Mouse (Mus musculus) ES-Bruce4 (cell line): ENCODE measurements around the gene Banf1. TPM values are rescaled to one million over a fixed set of nuclear protein-coding genes. Genes with fewer than 3 reads are reported as not detected.
"Not testable (repeated sequence)": the region's sequence is repeated elsewhere in the genome, so short reads cannot be mapped to it uniquely, and the experiment has no call there.

Experiments used
- H3K27ac ChIP-seq: 2 replicates; pipeline ENCODE4 v1.5.1; 2012; ENCODE audit warnings: low read length, inconsistent platforms; ENCODE audit not compliant: insufficient read depth
- H3K27me3 ChIP-seq: 2 replicates; pipeline ENCODE4 v1.6.1; 2012; ENCODE audit warnings: mild to moderate bottlenecking, low read length, inconsistent platforms; ENCODE audit not compliant: control insufficient read depth, poor library complexity, insufficient read depth, severe bottlenecking
- H3K36me3 ChIP-seq: 2 replicates; pipeline ENCODE4 v1.6.1; 2012; ENCODE audit warnings: inconsistent platforms, mild to moderate bottlenecking, low read length, moderate library complexity; ENCODE audit not compliant: control insufficient read depth, poor library complexity, insufficient read depth, severe bottlenecking
- H3K4me1 ChIP-seq: one replicate; pipeline ENCODE4 v1.8.1; 2011; ENCODE audit warnings: low read length; ENCODE audit not compliant: control insufficient read depth, insufficient read depth
- H3K4me3 ChIP-seq: 2 replicates; pipeline ENCODE4 v1.5.1; 2011; ENCODE audit warnings: low read depth, mild to moderate bottlenecking, low read length
- H3K9ac ChIP-seq: 2 replicates; pipeline ENCODE4 v1.6.1; 2012; ENCODE audit warnings: low read depth, mild to moderate bottlenecking, inconsistent platforms; ENCODE audit not compliant: poor library complexity, severe bottlenecking
- H3K9me3 ChIP-seq: replicated peaks from 2 replicates; pipeline ENCODE4 v1.6.1; 2012; ENCODE audit warnings: mild to moderate bottlenecking, low read length, inconsistent platforms; ENCODE audit not compliant: control insufficient read depth, poor library complexity, insufficient read depth, severe bottlenecking
- CTCF ChIP-seq: IDR thresholded peaks from one replicate; pipeline ENCODE4 v1.8.1; 2011; ENCODE audit warnings: low read depth, low read length
- EP300 ChIP-seq: IDR thresholded peaks from 2 replicates; pipeline ENCODE4 v1.6.1; 2011; ENCODE audit warnings: low read depth, low read length; ENCODE audit not compliant: insufficient read depth
- POLR2A ChIP-seq: IDR thresholded peaks from one replicate; pipeline ENCODE4 v1.8.1; 2011; ENCODE audit warnings: low read length; ENCODE audit not compliant: insufficient read depth
- polyA plus RNA-seq: library from polyadenylated mRNA; stranded (reverse); fragments of >200 nt; gene quantifications from 2 replicates; pipeline ENCODE4 v1.2.4, GENCODE M21; 2011; ENCODE audit warnings: low read depth; ENCODE audit not compliant: missing spikeins, insufficient read depth, insufficient read length

The Banf1 gene
- polyA plus RNA-seq, 1 experiment: 370 TPM

DNA sequence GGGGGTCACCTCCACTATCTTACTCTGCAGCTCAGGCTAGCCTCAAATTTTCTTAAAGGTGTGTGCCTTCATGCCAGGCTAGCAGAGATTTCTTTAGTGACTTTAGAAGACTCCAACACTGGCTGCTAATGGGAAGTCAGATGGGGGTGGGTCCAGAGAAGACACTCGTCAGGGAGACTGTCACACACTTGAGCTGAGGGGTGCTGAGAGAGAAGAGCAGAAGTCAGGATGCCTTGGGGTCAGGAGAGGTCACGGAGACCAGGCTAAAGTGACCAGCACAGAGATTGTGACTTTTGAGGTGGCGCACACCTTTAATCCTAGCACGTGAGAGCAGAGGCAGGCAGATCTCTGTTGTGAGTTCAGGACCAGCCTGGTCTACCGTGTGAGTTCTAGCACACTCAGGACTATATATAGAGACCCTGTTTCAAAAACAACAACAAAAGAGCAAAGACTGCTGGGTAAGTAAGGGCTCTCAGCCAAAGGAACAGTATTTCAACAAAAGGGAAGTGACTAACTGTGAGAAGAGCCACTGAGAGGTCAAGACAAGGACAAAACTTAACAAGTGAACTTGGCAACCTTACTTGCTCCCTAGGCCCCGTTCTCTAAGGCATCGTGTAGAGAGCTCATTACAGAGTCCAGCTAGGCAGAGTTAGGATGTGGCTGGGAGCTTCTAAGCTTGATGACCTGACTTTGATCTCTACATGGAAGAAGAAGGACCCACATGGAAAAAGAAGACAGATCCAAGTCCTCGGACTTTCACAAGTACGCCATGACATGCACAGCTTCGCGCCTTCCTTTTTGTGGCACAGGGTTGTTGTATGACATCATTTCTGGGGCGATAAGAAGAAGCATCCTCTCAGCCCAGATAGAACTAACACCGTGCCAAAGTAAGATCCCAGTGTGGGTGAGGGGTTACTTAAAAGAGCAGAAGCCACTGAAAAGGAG lies 41.4 kb upstream of the Banf1 start:
- Histone ChIP-seq H3K36me3 (no peaks in the 10 kb centered on the region), H3K9ac (no peak overlapping the region), H3K4me1 (peaks cover 3% of the 10 kb centered on the region), H3K27ac (no peak overlapping the region), H3K27me3 (no peaks in the 10 kb centered on the region), H3K9me3 (no peaks in the 10 kb centered on the region), H3K4me3 (no peak overlapping the region)
- TF ChIP-seq POLR2A (no peak), EP300 (no peak), CTCF (no peak)

DNA sequence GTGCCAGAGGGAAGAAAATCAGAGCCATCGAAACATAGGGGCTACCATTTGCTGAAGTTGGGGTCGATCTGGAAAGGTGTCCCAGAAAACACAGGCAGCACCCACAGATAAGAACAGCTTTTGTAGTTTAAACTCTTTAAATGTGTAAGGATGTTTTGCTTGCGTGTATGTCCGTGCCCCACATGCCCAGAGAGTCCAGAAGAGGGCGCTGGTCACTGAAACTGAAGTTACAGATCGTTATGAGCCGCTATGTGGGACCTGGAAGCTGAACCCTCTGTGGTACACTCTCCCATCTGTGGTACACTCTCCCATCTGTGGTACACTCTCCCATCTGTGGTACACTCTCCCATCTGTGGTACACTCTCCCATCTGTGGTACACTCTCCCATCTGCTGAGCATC lies 40.2 kb upstream of the Banf1 start:
- H3K4me3 ChIP-seq: peak overlapping the region; percentile 94
- H3K27me3 ChIP-seq: no peaks in the 10 kb centered on the region
- TF ChIP-seq POLR2A (no peak), CTCF (peak; percentile 73), EP300 (no peak)
- peaks cover 3% of the 10 kb centered on the region for H3K4me1 ChIP-seq
- H3K27ac ChIP-seq: peak overlapping the region; percentile 85
- H3K9me3 ChIP-seq: no peaks in the 10 kb centered on the region
- peak overlapping the region; percentile 72 for H3K9ac ChIP-seq
- no peaks in the 10 kb centered on the region for H3K36me3 ChIP-seq

DNA sequence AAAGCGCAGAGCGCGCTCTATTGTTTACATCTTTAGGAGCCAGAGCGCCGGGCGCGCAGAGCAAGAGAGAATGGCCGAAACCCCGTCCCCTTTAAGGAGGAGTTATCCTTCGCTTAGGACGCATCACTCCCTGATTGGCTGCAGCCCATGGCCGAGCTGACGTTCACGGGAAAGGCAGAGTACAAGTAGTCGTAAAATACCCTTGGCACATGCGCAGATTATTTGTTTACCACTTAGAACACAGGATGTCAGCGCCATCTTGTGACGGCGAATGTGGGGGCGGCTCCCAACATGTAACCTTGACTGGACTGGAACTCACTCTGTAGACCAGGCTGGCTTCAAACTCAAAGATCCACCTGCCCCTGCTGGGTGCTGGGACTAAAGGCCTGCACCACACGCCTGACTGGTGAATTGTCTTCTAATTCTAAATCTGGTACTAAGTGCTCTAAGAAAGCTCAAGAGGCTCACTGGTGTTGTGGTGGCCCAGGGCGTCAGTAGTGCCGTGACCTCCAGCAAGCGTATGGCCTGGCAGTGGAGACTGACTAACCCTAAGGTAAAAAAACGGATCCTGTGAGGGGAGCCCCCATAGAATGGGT lies 39.7 kb upstream of the Banf1 start:
- Histone ChIP-seq H3K9ac (peak overlapping the region; percentile 72), H3K27ac (peak overlapping the region; percentile 85), H3K4me3 (peak overlapping the region; percentile 94)
- not testable (repeated sequence) for H3K36me3 ChIP-seq, H3K27me3 ChIP-seq, H3K9me3 ChIP-seq, H3K4me1 ChIP-seq
- peak; percentile 0 for TF ChIP-seq CTCF

DNA sequence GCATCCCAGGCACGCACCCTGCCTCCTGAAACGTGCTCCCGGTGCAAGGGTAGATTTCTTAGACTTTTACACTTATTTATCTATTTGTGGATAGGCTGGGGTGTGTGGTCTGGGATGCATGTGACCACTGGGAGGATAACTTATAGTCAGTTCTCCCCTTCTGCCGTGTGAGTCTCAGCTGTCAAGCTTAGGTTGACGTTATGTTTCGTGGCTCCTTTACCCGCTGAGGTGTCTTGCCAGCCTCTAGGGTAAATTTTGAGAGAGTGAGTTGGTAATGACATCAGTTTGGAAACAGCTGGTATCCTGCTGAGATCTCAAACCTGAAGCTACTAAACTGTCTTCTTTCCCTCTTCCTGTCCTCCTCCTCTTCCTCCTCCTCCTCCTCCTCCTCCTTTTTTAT lies 39.0 kb upstream of the Banf1 start:
- peak overlapping the region; percentile 64 for H3K27ac ChIP-seq

DNA sequence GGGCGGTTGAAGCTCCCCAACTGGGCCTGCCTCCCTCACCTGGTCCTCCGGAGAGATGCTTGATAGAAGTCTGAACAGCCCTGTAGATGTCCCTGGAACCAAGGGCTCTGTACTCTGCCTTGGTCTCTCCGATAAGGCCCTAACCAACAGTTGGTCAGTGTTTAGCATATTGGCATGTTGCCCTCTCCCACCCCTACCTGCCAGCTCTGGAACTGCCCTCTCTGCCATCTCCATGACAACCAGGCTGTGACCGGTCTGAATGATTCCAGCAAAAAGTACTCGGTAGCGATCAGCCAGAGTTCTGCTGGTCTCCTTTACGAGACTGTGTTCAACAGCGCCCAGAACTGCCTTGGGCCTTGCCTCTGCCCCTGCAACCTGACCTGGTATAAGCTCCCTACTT lies 35.3 kb upstream of the Banf1 start, which contains the start of gene Tsga10ip:
Gene Tsga10ip (minus strand): TSS at position 234 of the 400 bp plus-strand sequence.
- no peak for TF ChIP-seq POLR2A
- no peak for TF ChIP-seq EP300
- TF ChIP-seq CTCF: no peak
- Histone ChIP-seq H3K36me3 (no peaks in the 10 kb centered on the region), H3K27ac (no peak within 1 kb of the TSS), H3K9me3 (no peaks in the 10 kb centered on the region), H3K4me3 (no peak within 1 kb of the TSS), H3K9ac (no peak within 1 kb of the TSS), H3K4me1 (no peaks in the 10 kb centered on the region), H3K27me3 (no peaks in the 10 kb centered on the region)

More for the DNA sequence above, 39.0 kb upstream of the Banf1 start:
- Histone ChIP-seq H3K27me3 (no peaks in the 10 kb centered on the region), H3K4me1 (peaks cover 3% of the 10 kb centered on the region), H3K9ac (peak overlapping the region; percentile 39), H3K36me3 (no peaks in the 10 kb centered on the region), H3K9me3 (no peaks in the 10 kb centered on the region), H3K4me3 (peak overlapping the region; percentile 44)
- TF ChIP-seq POLR2A: no peak
- no peak for TF ChIP-seq EP300
- no peak for TF ChIP-seq CTCF

DNA sequence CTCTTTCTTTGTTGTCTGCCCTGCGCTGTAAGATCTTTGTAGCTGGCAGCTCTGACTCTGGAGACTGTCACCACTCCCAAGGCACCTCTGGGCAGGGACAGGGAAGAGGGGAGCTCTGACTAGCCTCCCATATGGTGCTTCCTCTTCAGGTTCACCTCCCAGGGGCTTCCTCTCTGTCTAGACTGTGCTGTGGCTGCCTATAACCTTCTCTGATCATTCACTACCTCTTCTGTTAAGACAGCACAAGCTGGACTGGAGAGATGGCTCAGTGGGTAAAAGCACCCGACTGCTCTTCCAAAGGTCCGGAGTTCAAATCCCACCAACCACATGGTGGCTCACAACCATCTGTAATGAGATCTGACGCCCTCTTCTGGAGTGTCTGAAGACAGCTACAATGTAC lies 34.1 kb upstream of the Banf1 start:
- not testable (repeated sequence) for H3K9me3 ChIP-seq, H3K36me3 ChIP-seq, H3K4me3 ChIP-seq, H3K9ac ChIP-seq, H3K4me1 ChIP-seq, H3K27me3 ChIP-seq
- H3K27ac ChIP-seq: 0 out of 2 replicates have a peak overlapping the region, but pooled peaks have one; percentile 17
